Mouse (Mus musculus): ENCODE results near the gene Tpd52l2. TPM values are rescaled to one million over a fixed set of nuclear protein-coding genes. Genes with fewer than 3 reads are reported as not detected.
A peak's percentile ranks its signal among the peaks of the same experiment; 100 is the strongest.

The Tpd52l2 gene
- polyA plus RNA-seq, 1 experiment from 2014 or later: 114 TPM

- no peaks in the 10 kb centered on the region for H3K27me3 ChIP-seq
- peaks cover 46% of the 10 kb centered on the region for H3K4me1 ChIP-seq (replicated peaks)
- H3K4me3 ChIP-seq: peak within 1 kb of the TSS; percentile 97
- WGBS: under 1% methylated on average over 70 of the region's 74 CpGs
- ATAC-seq (ENCODE audit: low read depth): peak; percentile 97
- peaks cover 27% of the 10 kb centered on the region for H3K36me3 ChIP-seq
- peak within 1 kb of the TSS; percentile 74 for H3K4me2 ChIP-seq
- peak within 1 kb of the TSS; percentile 95 for H3K9ac ChIP-seq
- peak within 1 kb of the TSS; percentile 98 for H3K27ac ChIP-seq (replicated peaks)
- no peaks in the 10 kb centered on the region for H3K9me3 ChIP-seq
Observed at GRCm38 (mm10) chr2:181520118-181520935, 23.4 kb downstream of the Tpd52l2 start, which contains the start of gene Dnajc5. Gene Dnajc5, plus strand, starts transcription at chr2:181520485.

- Histone ChIP-seq H3K4me2 (peak overlapping the region; percentile 74), H3K9me3 (no peaks in the 10 kb centered on the region), H3K27ac (replicated peaks) (peak overlapping the region; percentile 98), H3K9ac (peak overlapping the region; percentile 95), H3K27me3 (no peaks in the 10 kb centered on the region), H3K36me3 (peaks cover 23% of the 10 kb centered on the region), H3K4me1 (replicated peaks) (peaks cover 46% of the 10 kb centered on the region), H3K4me3 (peak overlapping the region; percentile 97)
- WGBS: 0% methylated on average over 17 of the region's 17 CpGs
- ATAC-seq (ENCODE audit: low read depth): no peak
Observed at GRCm38 (mm10) chr2:181520936-181521227, 23.9 kb downstream of the Tpd52l2 start.

GRCm38 (mm10) chr2:181521491-181521890 is 24.5 kb downstream of the Tpd52l2 start:
- Histone ChIP-seq H3K36me3 (peaks cover 17% of the 10 kb centered on the region), H3K9ac (peak overlapping the region; percentile 95), H3K4me2 (peak overlapping the region; percentile 74), H3K4me3 (peak overlapping the region; percentile 97), H3K27ac (replicated peaks) (no peak overlapping the region), H3K9me3 (no peaks in the 10 kb centered on the region), H3K27me3 (no peaks in the 10 kb centered on the region), H3K4me1 (replicated peaks) (peaks cover 46% of the 10 kb centered on the region)
- no peak for ATAC-seq (ENCODE audit: low read depth)
- 49% methylated on average over 10 of the region's 10 CpGs for WGBS

- Histone ChIP-seq H3K27me3 (no peaks in the 10 kb centered on the region), H3K9me3 (no peaks in the 10 kb centered on the region), H3K27ac (replicated peaks) (no peak overlapping the region), H3K9ac (no peak overlapping the region), H3K4me3 (no peak overlapping the region), H3K4me1 (replicated peaks) (peaks cover 46% of the 10 kb centered on the region), H3K36me3 (peaks cover 9% of the 10 kb centered on the region), H3K4me2 (0 out of 2 replicates have a peak overlapping the region, but pooled peaks have one; percentile 74)
- 76% methylated on average over 5 of the region's 5 CpGs for WGBS
- no peak for ATAC-seq (ENCODE audit: low read depth)
Observed at GRCm38 (mm10) chr2:181522811-181523210, 25.9 kb downstream of the Tpd52l2 start.

- Histone ChIP-seq H3K4me3 (no peak overlapping the region), H3K9me3 (0 out of 2 replicates have a peak, but pooled peaks cover 1% of the 10 kb centered on the region), H3K27me3 (no peaks in the 10 kb centered on the region), H3K4me2 (no peak overlapping the region), H3K36me3 (peaks cover 25% of the 10 kb centered on the region), H3K27ac (replicated peaks) (no peak overlapping the region), H3K4me1 (replicated peaks) (peaks cover 34% of the 10 kb centered on the region), H3K9ac (no peak overlapping the region)
- 89% methylated on average over 5 of the region's 5 CpGs for WGBS
- ATAC-seq (ENCODE audit: low read depth): no peak
Observed at GRCm38 (mm10) chr2:181525526-181525925, 28.6 kb downstream of the Tpd52l2 start.

GRCm38 (mm10) chr2:181529076-181529475 is 32.1 kb downstream of the Tpd52l2 start:
- Histone ChIP-seq H3K4me1 (replicated peaks) (peaks cover 11% of the 10 kb centered on the region), H3K27me3 (no peaks in the 10 kb centered on the region), H3K4me3 (no peak overlapping the region), H3K4me2 (no peak overlapping the region), H3K9ac (no peak overlapping the region), H3K36me3 (peaks cover 32% of the 10 kb centered on the region), H3K27ac (replicated peaks) (no peak overlapping the region), H3K9me3 (0 out of 2 replicates have a peak, but pooled peaks cover 7% of the 10 kb centered on the region)
- 95% methylated on average over 1 of the region's 1 CpGs for WGBS
- ATAC-seq (ENCODE audit: low read depth): no peak

GRCm38 (mm10) chr2:181532589-181532988 is 35.6 kb downstream of the Tpd52l2 start:
- Histone ChIP-seq H3K4me2 (no peak overlapping the region), H3K4me1 (replicated peaks) (peaks cover 13% of the 10 kb centered on the region), H3K9me3 (0 out of 2 replicates have a peak, but pooled peaks cover 7% of the 10 kb centered on the region), H3K4me3 (no peak overlapping the region), H3K9ac (no peak overlapping the region), H3K27ac (replicated peaks) (no peak overlapping the region), H3K36me3 (peaks cover 30% of the 10 kb centered on the region), H3K27me3 (no peaks in the 10 kb centered on the region)
- 94% methylated on average over 3 of the region's 3 CpGs for WGBS
- ATAC-seq (ENCODE audit: low read depth): no peak

GRCm38 (mm10) chr2:181536410-181536809 is 39.5 kb downstream of the Tpd52l2 start:
- no peaks in the 10 kb centered on the region for H3K9me3 ChIP-seq
- H3K36me3 ChIP-seq: peaks cover 8% of the 10 kb centered on the region; the same call in 1 of the 2 replicates
- H3K9ac ChIP-seq: no peak overlapping the region
- ATAC-seq (ENCODE audit: low read depth): no peak
- H3K27me3 ChIP-seq: no peaks in the 10 kb centered on the region
- WGBS: 93% methylated on average over 2 of the region's 2 CpGs
- no peak overlapping the region for H3K4me2 ChIP-seq
- no peak overlapping the region for H3K4me3 ChIP-seq
- H3K27ac ChIP-seq (replicated peaks): no peak overlapping the region
- peaks cover 21% of the 10 kb centered on the region for H3K4me1 ChIP-seq (replicated peaks)

GRCm38 (mm10) chr2:181537444-181538047 is 40.6 kb downstream of the Tpd52l2 start:
- 72% methylated on average over 2 of the region's 2 CpGs for WGBS
- no peak overlapping the region for H3K4me2 ChIP-seq
- no peaks in the 10 kb centered on the region for H3K27me3 ChIP-seq
- peak; percentile 69 for ATAC-seq (ENCODE audit: low read depth)
- no peak overlapping the region for H3K9ac ChIP-seq
- no peaks in the 10 kb centered on the region for H3K36me3 ChIP-seq
- no peak overlapping the region for H3K4me3 ChIP-seq
- peaks cover 21% of the 10 kb centered on the region for H3K4me1 ChIP-seq (replicated peaks)
- H3K9me3 ChIP-seq: no peaks in the 10 kb centered on the region
- peak overlapping the region; percentile 55 for H3K27ac ChIP-seq (replicated peaks)

GRCm38 (mm10) chr2:181541761-181542380 is 44.9 kb downstream of the Tpd52l2 start:
- ATAC-seq (ENCODE audit: low read depth): no peak
- Histone ChIP-seq H3K4me2 (no peak overlapping the region), H3K9me3 (no peaks in the 10 kb centered on the region), H3K4me1 (replicated peaks) (peaks cover 10% of the 10 kb centered on the region), H3K36me3 (peaks cover 10% of the 10 kb centered on the region), H3K27me3 (no peaks in the 10 kb centered on the region), H3K4me3 (no peak overlapping the region), H3K9ac (no peak overlapping the region), H3K27ac (replicated peaks) (no peak overlapping the region)
- 91% methylated on average over 6 of the region's 6 CpGs for WGBS

GRCm38 (mm10) chr2:181546142-181546541 is 49.2 kb downstream of the Tpd52l2 start:
- no peak overlapping the region for H3K4me2 ChIP-seq
- H3K4me1 ChIP-seq (replicated peaks): no peaks in the 10 kb centered on the region
- WGBS: 96% methylated on average over 7 of the region's 7 CpGs
- peaks cover 52% of the 10 kb centered on the region for H3K36me3 ChIP-seq
- no peak overlapping the region for H3K4me3 ChIP-seq
- H3K9ac ChIP-seq: no peak overlapping the region
- no peak for ATAC-seq (ENCODE audit: low read depth)
- no peak overlapping the region for H3K27ac ChIP-seq (replicated peaks)
- H3K9me3 ChIP-seq: no peaks in the 10 kb centered on the region
- H3K27me3 ChIP-seq: no peaks in the 10 kb centered on the region

- H3K9me3 ChIP-seq: no peaks in the 10 kb centered on the region
- WGBS: 70% methylated on average over 1 of the region's 1 CpGs
- no peak overlapping the region for H3K4me2 ChIP-seq
- H3K4me1 ChIP-seq (replicated peaks): no peaks in the 10 kb centered on the region
- H3K4me3 ChIP-seq: no peak overlapping the region
- ATAC-seq (ENCODE audit: low read depth): no peak
- H3K27ac ChIP-seq (replicated peaks): no peak overlapping the region
- H3K36me3 ChIP-seq: peaks cover 71% of the 10 kb centered on the region
- H3K27me3 ChIP-seq: no peaks in the 10 kb centered on the region
- H3K9ac ChIP-seq: no peak overlapping the region
Observed at GRCm38 (mm10) chr2:181548227-181548626, 51.3 kb downstream of the Tpd52l2 start.

Data from neural tube, embryonic 13.5 days (tissue).